Mouse (Mus musculus) testis, postnatal 10 days (tissue): ENCODE data around the gene Golga1.
"Not testable (repeated sequence)": the region's sequence is repeated elsewhere in the genome, so short reads cannot be mapped to it uniquely, and the experiment has no call there.

Source experiments
- DNase-seq: peaks from one replicate; pipeline ENCODE4 v3.0.0; 2021; ENCODE audit warnings: low spot score

Gene Golga1

DNA sequence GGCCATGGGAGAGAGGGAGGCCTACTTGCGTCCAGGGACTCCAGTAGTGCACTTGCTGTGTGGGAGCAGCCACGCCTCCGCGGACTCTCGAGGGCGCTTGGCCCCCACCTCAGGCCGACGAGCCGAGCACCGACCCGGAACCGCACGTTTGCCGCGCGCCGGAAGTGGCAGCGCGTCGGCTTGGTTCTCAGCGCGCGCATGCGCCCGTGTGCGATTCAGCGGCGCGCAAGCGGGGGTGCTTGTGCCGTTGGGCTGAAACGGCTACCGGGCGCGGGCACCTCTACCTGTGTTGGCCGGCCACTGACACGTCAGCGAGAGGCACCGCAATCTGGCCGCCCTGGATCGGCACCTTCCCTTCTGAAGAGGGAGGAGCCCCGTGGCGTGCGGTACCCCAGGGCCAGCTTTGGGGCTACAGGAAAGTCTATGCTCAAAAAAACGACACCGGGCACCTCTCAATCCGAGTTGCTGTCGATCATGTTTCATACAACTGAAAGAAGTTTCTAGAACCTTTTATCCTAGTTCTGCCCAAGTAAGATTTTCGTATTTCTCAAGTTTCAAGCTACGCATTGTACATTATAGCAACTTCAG lies at the start of gene Golga1:
Gene Golga1 (minus strand): TSS at position 142 of the 588 bp plus-strand sequence.
- peak; percentile 93 for DNase-seq

DNA sequence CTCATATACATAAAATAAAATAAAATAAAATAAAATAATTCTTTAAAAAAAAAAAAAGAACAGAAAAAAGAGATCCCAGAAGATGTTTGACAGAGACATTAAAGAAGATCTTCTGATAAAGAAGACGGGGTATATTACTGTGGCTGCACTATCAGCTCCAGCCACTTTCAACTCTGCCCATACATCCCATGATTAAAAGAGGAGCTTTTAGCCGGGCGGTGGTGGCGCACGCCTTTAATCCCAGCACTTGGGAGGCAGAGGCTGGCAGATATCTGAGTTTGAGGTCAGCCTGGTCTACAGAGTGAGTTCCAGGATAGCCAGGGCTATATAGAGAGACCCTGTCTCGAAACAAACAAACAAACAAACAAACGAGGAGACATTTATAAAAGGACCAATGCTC lies 48.8 kb upstream of the Golga1 start:
- DNase-seq: no peak

DNA sequence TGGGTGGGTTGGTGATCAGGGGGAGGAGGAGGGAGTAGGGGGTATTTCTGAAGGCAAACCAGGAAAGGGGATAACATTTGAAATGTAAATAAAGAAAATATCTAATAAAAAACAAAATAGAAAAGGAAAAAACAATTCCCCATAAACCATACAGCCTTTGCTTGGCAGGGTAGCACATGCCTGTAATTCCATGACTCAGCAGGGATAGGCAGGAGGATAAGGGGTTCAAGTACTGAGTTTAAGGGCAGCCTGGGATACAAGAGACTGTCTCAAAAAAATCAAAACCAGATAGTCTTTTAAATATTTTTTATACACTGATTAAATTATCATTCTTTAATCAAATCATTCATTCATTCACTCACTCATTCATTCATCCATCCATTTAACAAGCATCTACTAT lies 45.2 kb upstream of the Golga1 start:
- DNase-seq: no peak

DNA sequence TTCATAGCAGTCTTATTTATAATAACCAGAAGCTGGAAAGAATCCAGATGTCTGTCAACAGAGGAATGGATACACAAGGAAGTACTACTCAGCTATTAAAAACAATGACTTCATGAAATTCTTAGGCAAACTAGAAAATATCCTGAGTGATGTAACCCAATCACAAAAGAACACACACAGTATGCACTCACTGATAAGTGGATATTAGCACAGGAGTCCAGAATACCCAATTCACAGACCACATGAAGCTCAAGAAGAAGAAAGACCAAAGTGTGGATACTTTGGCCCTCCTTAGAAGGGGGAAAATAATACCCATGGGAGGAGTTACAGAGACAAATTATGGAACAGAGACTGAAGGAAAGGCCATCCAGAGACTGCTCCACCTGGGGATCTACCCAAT lies 44.4 kb upstream of the Golga1 start:
- DNase-seq: not testable (repeated sequence)

DNA sequence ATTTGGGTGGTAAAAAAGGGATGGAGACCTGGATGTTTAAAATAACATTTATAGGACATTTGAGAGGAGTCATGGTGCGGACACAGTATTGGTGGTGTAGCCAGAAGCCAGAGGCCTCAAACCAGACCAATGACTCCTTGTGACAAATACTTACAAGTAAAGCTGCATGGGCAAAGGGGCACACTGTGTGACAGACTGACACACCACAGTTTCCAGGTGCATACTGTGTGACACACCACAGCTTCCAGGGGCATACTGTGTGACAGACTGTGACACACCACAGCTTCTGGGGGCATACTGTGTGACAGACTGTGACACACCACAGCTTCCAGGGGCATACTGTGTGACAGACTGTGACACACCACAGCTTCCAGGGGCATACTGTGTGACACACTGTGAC lies 34.6 kb upstream of the Golga1 start:
- not testable (repeated sequence) for DNase-seq

DNA sequence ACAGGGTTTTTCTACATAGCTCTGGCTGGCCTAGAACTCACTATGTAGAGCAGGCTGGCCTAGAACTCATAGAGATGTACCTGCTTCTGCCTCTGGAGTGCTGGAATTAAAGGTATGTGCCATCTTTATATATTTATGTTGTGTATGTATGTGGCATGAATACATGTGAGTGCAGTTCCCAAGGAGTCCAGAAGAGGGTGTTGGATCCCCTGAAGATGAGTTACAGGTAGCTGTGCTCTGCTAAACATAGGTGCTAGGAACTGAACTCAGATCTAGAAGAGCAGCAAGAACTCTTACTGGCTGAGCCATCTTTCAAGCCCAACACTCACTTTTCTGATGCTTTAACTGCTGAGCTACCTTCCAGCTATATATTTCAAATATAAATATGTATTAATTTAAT lies 32.7 kb upstream of the Golga1 start:
- DNase-seq: no peak

GRCm38 (mm10) chr2:39091966-39092365 lies 26.6 kb upstream of the Golga1 start:
- DNase-seq: no peak

GRCm38 (mm10) chr2:39082706-39083105 lies 17.4 kb upstream of the Golga1 start:
- no peak for DNase-seq

DNA sequence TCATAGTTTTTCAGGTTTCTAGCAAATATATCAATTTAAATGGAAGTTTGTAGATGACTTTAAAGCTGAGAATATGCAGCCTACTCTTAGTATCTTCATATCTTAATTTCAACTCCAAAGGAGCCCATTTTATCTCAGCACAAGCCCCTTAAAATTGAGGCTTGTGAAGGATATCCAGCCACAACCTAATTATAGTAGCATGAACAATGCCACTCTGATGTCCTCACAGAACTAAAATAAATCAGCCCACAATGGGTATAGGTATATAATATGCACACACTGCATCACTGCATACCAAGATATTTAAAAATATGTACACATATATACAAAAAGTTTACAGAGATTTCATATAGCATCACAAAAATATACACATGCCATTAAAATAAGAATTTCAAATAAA lies 5.3 kb upstream of the Golga1 start:
- DNase-seq: no peak

- no peak for DNase-seq
Measured at GRCm38 (mm10) chr2:39069096-39069495, 3.8 kb upstream of the Golga1 start.

DNA sequence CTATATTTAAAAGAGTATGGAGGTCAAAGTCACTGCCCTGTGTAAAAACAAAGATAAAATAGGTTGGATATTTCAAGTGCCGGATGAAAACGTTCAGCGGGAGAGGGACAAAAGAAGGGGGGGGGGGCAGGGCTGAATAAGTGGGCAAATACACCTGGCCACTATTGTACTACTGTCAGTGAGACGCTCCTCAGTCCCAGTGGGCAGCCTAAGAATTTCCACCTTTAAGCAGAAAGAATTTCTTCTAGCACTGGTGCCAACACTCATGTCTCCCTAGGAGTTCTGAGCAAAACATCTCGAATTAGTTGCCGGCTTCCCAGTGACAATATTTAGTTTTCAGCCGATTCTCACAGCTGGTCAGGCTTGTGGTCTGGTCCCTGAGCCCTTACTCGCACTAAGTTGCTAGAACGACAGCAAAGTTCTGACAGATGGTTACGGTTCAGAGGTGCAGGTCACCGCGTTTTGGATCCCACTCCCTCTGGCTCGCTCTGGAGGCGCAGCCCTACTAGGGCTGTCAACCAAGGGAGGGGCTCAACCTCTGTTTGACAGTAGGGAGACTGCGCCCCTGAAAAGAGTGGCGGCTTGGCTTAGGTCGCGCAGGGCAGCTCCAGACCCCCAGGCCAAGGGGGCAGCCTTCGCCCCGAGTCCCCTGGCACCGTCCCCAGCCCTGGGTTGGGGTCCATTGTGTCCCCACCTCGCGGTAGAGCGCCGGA lies 498 bp downstream of the Golga1 start:
- no peak for DNase-seq

- DNase-seq: no peak
Measured at GRCm38 (mm10) chr2:39048515-39048914, 16.8 kb downstream of the Golga1 start.

GRCm38 (mm10) chr2:39040215-39040614 lies 25.1 kb downstream of the Golga1 start:
- no peak for DNase-seq

GRCm38 (mm10) chr2:39031611-39032010 lies 33.7 kb downstream of the Golga1 start:
- no peak for DNase-seq

DNA sequence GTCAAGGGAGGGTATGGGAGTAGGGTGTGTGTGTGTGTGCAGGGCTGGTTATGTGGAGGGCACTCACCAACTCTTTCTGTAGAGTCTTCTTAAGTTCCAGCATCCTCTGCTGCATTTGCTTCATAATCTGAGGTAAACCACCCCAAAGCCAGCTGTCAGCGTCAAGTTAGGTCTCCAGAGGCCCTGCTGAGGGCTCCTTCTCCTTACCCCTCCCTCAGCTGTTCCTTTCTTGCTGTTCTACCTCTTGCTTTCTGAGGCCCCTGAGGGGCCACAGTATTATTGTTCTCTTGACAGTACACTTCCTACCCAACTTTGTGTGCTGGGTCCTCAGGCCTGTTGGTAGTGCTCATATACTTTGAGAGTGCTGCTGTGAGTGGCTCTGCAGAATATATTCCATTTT lies 45.3 kb downstream of the Golga1 start:
- no peak for DNase-seq

- DNase-seq: no peak
Measured at GRCm38 (mm10) chr2:39016581-39016980, 48.8 kb downstream of the Golga1 start.

GRCm38 (mm10) chr2:39012768-39013279 lies 52.5 kb downstream of the Golga1 start:
- DNase-seq: no peak

- no peak for DNase-seq
Measured at GRCm38 (mm10) chr2:39011971-39012370, 53.4 kb downstream of the Golga1 start.

DNA sequence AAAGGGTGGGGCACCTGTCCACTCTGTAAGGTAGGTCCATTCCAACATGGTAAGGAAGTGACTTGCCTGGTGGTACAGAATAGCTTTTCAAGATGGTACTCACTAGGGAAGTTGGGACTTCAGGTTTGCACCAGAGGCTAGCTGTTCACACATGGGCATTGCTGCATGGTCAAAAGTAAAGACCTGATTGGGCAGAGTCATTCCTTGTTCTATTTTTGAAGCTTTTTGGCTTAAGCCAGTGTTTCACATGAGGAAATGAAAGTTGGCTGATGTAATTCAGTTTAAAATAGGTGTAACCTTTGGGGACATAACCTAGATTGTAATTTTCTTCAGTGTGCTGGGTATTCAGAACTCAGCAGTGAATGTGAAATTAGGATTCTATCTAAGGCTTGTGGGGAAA lies 54.1 kb downstream of the Golga1 start:
- no peak for DNase-seq

GRCm38 (mm10) chr2:39010144-39010543 lies 55.2 kb downstream of the Golga1 start:
- DNase-seq: not testable (repeated sequence)

DNA sequence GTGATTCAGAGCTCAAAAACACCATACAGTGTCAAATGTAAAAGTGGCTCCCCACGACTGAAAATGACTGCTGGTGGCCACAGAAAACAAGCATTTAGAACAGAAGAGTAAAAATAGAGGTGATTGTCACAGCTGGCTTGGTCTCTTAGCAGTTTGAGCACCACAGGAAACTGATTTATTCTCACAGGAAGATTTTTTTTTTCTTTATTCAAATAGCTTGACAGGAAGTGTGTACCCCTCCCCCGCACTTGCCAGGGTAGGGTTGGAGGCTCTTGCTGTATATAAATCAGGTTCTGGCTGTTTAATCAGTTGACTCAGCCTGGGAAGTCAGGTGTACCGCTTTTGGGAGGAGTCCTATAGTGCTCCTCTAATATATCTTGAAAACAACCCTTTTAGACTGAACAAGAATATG lies 56.4 kb downstream of the Golga1 start:
- no peak for DNase-seq

GRCm38 (mm10) chr2:39008350-39008851 lies 56.9 kb downstream of the Golga1 start:
- DNase-seq: no peak

- peak; percentile 94 for DNase-seq
Measured at GRCm38 (mm10) chr2:39007865-39008264, 57.5 kb downstream of the Golga1 start.
